Mouse (Mus musculus) T-helper 2 cell (primary cell): ENCODE results near the gene Dppa4.

ENCODE experiments used
- in situ Hi-C: fragments of 300-600 bp; cut with MboI, MseI; formaldehyde crosslinking; loops from one replicate; pipeline ENCODE4 v1.15.1; 2025; ENCODE audit warnings: high pct_unique_total_duplicates

The Dppa4 gene

GRCm38 (mm10) chr16:48323602-48324345 is 40.2 kb downstream of the Dppa4 start:
- in situ Hi-C loops, result no loop called here

DNA sequence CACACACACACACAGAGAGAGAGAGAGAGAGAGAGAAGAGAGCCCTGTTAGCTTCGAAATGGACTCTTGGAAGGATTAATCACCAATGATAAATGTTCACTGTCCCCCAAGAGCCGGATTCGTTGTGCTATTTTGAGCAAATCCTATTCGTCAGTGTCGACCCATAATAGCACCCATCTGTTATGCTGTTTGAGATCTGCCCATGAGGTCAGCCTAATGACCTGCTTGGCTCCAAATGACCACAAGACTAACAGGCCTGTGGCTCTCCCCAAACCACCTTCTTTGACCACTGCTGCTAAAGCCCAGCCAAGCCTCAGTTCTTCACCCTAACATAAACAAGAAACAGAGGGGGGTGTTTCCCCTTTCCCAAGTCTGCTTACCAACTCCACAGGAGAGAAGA is 43.4 kb downstream of the Dppa4 start:
- in situ Hi-C loops, result no loop called here

DNA sequence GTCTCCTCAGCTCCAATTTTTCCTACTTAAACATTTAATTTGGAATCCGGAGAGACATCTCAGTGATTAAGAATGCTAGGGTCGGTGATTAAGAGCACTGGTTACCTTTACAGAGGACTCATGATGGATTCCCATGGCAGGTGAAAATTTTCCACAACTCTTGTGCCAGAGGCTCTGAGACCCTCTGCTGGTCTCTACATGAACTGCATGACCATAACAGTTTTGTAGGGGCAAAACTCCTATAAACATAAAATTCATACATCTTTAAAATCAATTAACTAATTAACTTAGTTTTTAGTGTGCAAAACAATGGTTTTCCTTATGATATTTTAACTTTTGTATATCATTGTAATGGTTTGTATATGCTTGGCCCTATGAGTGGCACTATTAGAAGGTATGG is 44.9 kb downstream of the Dppa4 start:
- in situ Hi-C loops, result no loop called here

DNA sequence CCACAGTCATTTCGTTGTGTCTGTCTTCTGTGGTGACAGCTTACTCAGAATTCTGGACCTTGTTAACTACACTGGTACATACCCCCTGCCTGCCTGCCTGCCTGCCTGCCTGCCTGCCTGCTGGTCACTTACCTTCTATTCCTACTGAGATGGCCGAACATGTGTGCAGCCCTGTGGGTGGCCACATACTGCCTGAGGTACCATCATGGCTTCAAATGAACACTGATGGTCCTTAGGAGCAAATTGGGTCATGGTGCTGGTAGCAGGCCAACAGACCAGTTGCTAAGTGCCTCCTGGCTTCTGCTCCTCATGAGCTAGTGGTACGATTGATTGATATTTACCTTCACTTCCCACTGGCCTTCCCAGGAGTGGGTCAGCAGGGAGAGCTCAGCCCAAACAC is 48.3 kb downstream of the Dppa4 start:
- in situ Hi-C loops, result no loop called here

GRCm38 (mm10) chr16:48335326-48335725 is 51.8 kb downstream of the Dppa4 start:
- in situ Hi-C loops, result no loop called here
